Comparison of ENCODE assay signal across 10 mouse cellular contexts in genomic region chr17:46461347-46461746, GRCm38 (mm10). TPM values are rescaled to one million over a fixed set of nuclear protein-coding genes. Genes with fewer than 3 reads are reported as not detected.
A peak's percentile ranks its signal among the peaks of the same experiment; 100 is the strongest.
DNase-seq lines count a peak whose midpoint lies in the region; ATAC-seq and TF ChIP-seq lines count a peak whose summit lies in the region.
"Had no signal": no experiment of that assay in that cellular context is flagged by ENCODE, and none has a peak within 500 bp of the region (broad histone marks: within the 10 kb centered on the region; RNA-seq: fewer than 3 reads in every experiment).

No protein-coding gene starts in this region.

- H3K9ac ChIP-seq in forebrain, embryonic 12.5 days = peak overlapping the region; percentile 40; the same call in 1 of the 2 replicates
- H3K9ac ChIP-seq in forebrain, postnatal 0 days = no peak overlapping the region
- peak overlapping the region; percentile 69 for H3K9ac ChIP-seq in ES-Bruce4 (ENCODE audit: low read depth, poor library complexity, severe bottlenecking)
- H3K9ac ChIP-seq in hindbrain, postnatal 0 days (replicated peaks; ENCODE audit: low read length) = no peak overlapping the region
- no peak overlapping the region for H3K9ac ChIP-seq in liver, embryonic 16.5 days (ENCODE audit: low read depth, low read length)

- H3K9me3 ChIP-seq in forebrain, embryonic 12.5 days = no peaks in the 10 kb centered on the region
- no peaks in the 10 kb centered on the region for H3K9me3 ChIP-seq in forebrain, postnatal 0 days (ENCODE audit: low read length)
- no peaks in the 10 kb centered on the region for H3K9me3 ChIP-seq in ES-Bruce4 (replicated peaks; ENCODE audit: control insufficient read depth, insufficient read depth, low read length, poor library complexity, severe bottlenecking)
- H3K9me3 ChIP-seq in hindbrain, postnatal 0 days (ENCODE audit: low read length) = no peaks in the 10 kb centered on the region
- no peaks in the 10 kb centered on the region for H3K9me3 ChIP-seq in liver, embryonic 16.5 days (replicated peaks; ENCODE audit: control insufficient read depth, low read length)

- no peak for TF ChIP-seq CTCF in forebrain, postnatal 0 days (IDR thresholded peaks at IDR 0.05; ENCODE audit: low read depth)
- peak; percentile 35 for TF ChIP-seq CTCF in ES-Bruce4 (IDR thresholded peaks at IDR 0.05; ENCODE audit: low read depth, low read length)
- TF ChIP-seq CTCF in hindbrain, postnatal 0 days (IDR thresholded peaks at IDR 0.05; ENCODE audit: low read depth) = peak; percentile 42

- H3K4me3 ChIP-seq in forebrain, embryonic 12.5 days (replicated peaks) = no peak overlapping the region
- no peak overlapping the region for H3K4me3 ChIP-seq in forebrain, postnatal 0 days (ENCODE audit: low read depth, low read length)
- peak overlapping the region; percentile 41; the same call in 1 of the 2 replicates for H3K4me3 ChIP-seq in ES-Bruce4 (ENCODE audit: low read depth, low read length)
- H3K4me3 ChIP-seq in hindbrain, postnatal 0 days (ENCODE audit: low read length) = no peak overlapping the region
- H3K4me3 ChIP-seq in liver, embryonic 16.5 days (ENCODE audit: low read depth, low read length) = no peak overlapping the region

- H3K27me3 ChIP-seq in forebrain, embryonic 12.5 days = peaks cover 55% of the 10 kb centered on the region
- H3K27me3 ChIP-seq in forebrain, postnatal 0 days (ENCODE audit: insufficient read depth, low read length) = no peaks in the 10 kb centered on the region
- H3K27me3 ChIP-seq in ES-Bruce4 (ENCODE audit: control insufficient read depth, insufficient read depth, low read length, poor library complexity, severe bottlenecking) = no peaks in the 10 kb centered on the region
- H3K27me3 ChIP-seq in hindbrain, postnatal 0 days (ENCODE audit: insufficient read depth, low read length) = no peaks in the 10 kb centered on the region
- peaks cover 47% of the 10 kb centered on the region for H3K27me3 ChIP-seq in liver, embryonic 16.5 days (ENCODE audit: control insufficient read depth, insufficient read depth, low read depth, low read length)

- no peak overlapping the region for H3K27ac ChIP-seq in forebrain, embryonic 12.5 days
- H3K27ac ChIP-seq in forebrain, postnatal 0 days (ENCODE audit: low read depth, low read length) = no peak overlapping the region
- no peak overlapping the region for H3K27ac ChIP-seq in ES-Bruce4 (ENCODE audit: insufficient read depth, low read length)
- no peak overlapping the region for H3K27ac ChIP-seq in hindbrain, postnatal 0 days
- no peak overlapping the region for H3K27ac ChIP-seq in liver, embryonic 16.5 days (ENCODE audit: low read length)

- 15% methylated on average over 8 of the region's 8 CpGs for WGBS in forebrain, embryonic 12.5 days
- 31% methylated on average over 8 of the region's 8 CpGs for WGBS in forebrain, postnatal 0 days
- WGBS in hindbrain, postnatal 0 days = 28% methylated on average over 8 of the region's 8 CpGs
- WGBS in liver, embryonic 16.5 days (ENCODE audit: insufficient replicate concordance) = 11% methylated on average over 8 of the region's 8 CpGs

- ATAC-seq in forebrain, embryonic 12.5 days (ENCODE audit: low FRiP score) = no peak
- ATAC-seq in forebrain, postnatal 0 days = no peak
- no peak for ATAC-seq in hindbrain, postnatal 0 days
- no peak for ATAC-seq in liver, embryonic 16.5 days (ENCODE audit: low read depth)

- TF ChIP-seq POLR2A in ES-Bruce4 (IDR thresholded peaks at IDR 0.05; ENCODE audit: insufficient read depth, low read length) = no peak

- H3K4me1 ChIP-seq in forebrain, embryonic 12.5 days = peaks cover 16% of the 10 kb centered on the region
- H3K4me1 ChIP-seq in forebrain, postnatal 0 days (ENCODE audit: insufficient read depth) = no peaks in the 10 kb centered on the region
- no peaks in the 10 kb centered on the region for H3K4me1 ChIP-seq in ES-Bruce4 (ENCODE audit: control insufficient read depth, insufficient read depth, low read length)
- H3K4me1 ChIP-seq in hindbrain, postnatal 0 days (ENCODE audit: insufficient read depth, low read length) = no peaks in the 10 kb centered on the region
- H3K4me1 ChIP-seq in liver, embryonic 16.5 days (ENCODE audit: control insufficient read depth, low read depth, low read length) = no peaks in the 10 kb centered on the region

- H3K36me3 ChIP-seq in forebrain, embryonic 12.5 days (replicated peaks) = peaks cover 53% of the 10 kb centered on the region
- H3K36me3 ChIP-seq in forebrain, postnatal 0 days (ENCODE audit: insufficient read depth) = peaks cover 52% of the 10 kb centered on the region
- no peaks in the 10 kb centered on the region for H3K36me3 ChIP-seq in ES-Bruce4 (ENCODE audit: control insufficient read depth, insufficient read depth, low read length, poor library complexity, severe bottlenecking)
- peaks cover 9% of the 10 kb centered on the region for H3K36me3 ChIP-seq in hindbrain, postnatal 0 days (ENCODE audit: insufficient read depth, low read length)
- no peaks in the 10 kb centered on the region for H3K36me3 ChIP-seq in liver, embryonic 16.5 days (ENCODE audit: control insufficient read depth, insufficient read depth)

- no peak for DNase-seq in forebrain, postnatal 0 days
- DNase-seq in hindbrain, postnatal 0 days (ENCODE audit: low spot score) = peak; percentile 27
- no peak for DNase-seq in spleen, postnatal 14 days (ENCODE audit: low spot score in 2 of 2)
- DNase-seq in spleen, postnatal 10 days (ENCODE audit: low spot score in 2 of 2) = no peak
- DNase-seq in right cerebral cortex, postnatal 4 days = no peak

- no peak for TF ChIP-seq EP300 in ES-Bruce4 (IDR thresholded peaks at IDR 0.05; ENCODE audit: insufficient read depth, low read depth, low read length)

- peak overlapping the region; percentile 21 for H3K4me2 ChIP-seq in forebrain, embryonic 12.5 days
- H3K4me2 ChIP-seq in forebrain, postnatal 0 days (ENCODE audit: low read depth) = no peak overlapping the region
- H3K4me2 ChIP-seq in hindbrain, postnatal 0 days (ENCODE audit: low read depth, low read length) = peak overlapping the region; percentile 39; the same call in 1 of the 2 replicates
- 0 out of 2 replicates have a peak overlapping the region, but pooled peaks have one; percentile 17 for H3K4me2 ChIP-seq in liver, embryonic 16.5 days (ENCODE audit: low read depth, low read length)

RNA-seq across cellular contexts. Expression of gene Slc22a7, which starts 23.1 kb away (rescaled TPM):
- polyA plus RNA-seq in forebrain, embryonic 12.5 days (2016; fragmentation: Nextera tagmentation; extraction: Ambion mirVana) = 0.14 TPM in 1 of 2 replicates, not detected in the other
- 0.24 TPM in 1 of 2 replicates, not detected in the other for total RNA-seq in forebrain, postnatal 0 days (2014; rRNA removed)
- 0.11 and 0.13 TPM in 2 replicates for polyA plus RNA-seq in forebrain, postnatal 0 days (2015; fragmentation: Nextera tagmentation; extraction: Ambion mirVana)
- polyA plus RNA-seq in ES-Bruce4 (2011; ENCODE audit: insufficient read depth, insufficient read length, low read depth, missing spikeins) = 6.0 and 6.1 TPM in 2 replicates
- total RNA-seq in hindbrain, postnatal 0 days (2014; rRNA removed) = not detected in 2 replicates
- 0.13 TPM in 1 of 2 replicates, not detected in the other for polyA plus RNA-seq in hindbrain, postnatal 0 days (2015; fragmentation: Nextera tagmentation; extraction: Ambion mirVana)
- polyA plus RNA-seq in liver, embryonic 16.5 days (2015; fragmentation: Nextera tagmentation; extraction: Ambion mirVana) = 0.06 TPM in 1 of 2 replicates, not detected in the other
- total RNA-seq: monocyte, adult 5-6 weeks had no signal
- polyA plus RNA-seq: C2C12 had no signal

RNA-seq across cellular contexts. Expression of gene Ttbk1, which starts 26.1 kb away (rescaled TPM):
- 4.0 and 5.0 TPM in 2 replicates for polyA plus RNA-seq in forebrain, embryonic 12.5 days (2016; fragmentation: Nextera tagmentation; extraction: Ambion mirVana)
- 32.3 and 36.5 TPM in 2 replicates for total RNA-seq in forebrain, postnatal 0 days (2014; rRNA removed)
- polyA plus RNA-seq in forebrain, postnatal 0 days (2015; fragmentation: Nextera tagmentation; extraction: Ambion mirVana) = 4.2 and 5.6 TPM in 2 replicates
- polyA plus RNA-seq in ES-Bruce4 (2011; ENCODE audit: insufficient read depth, insufficient read length, low read depth, missing spikeins) = 0.90 and 1.3 TPM in 2 replicates
- total RNA-seq in hindbrain, postnatal 0 days (2014; rRNA removed) = 46.5 and 53.4 TPM in 2 replicates
- polyA plus RNA-seq in hindbrain, postnatal 0 days (2015; fragmentation: Nextera tagmentation; extraction: Ambion mirVana) = 6.3 and 6.5 TPM in 2 replicates
- not detected in 2 replicates for polyA plus RNA-seq in liver, embryonic 16.5 days (2015; fragmentation: Nextera tagmentation; extraction: Ambion mirVana)

RNA-seq across cellular contexts. Expression of gene Crip3, which starts 32.6 kb away (rescaled TPM):
- polyA plus RNA-seq in forebrain, embryonic 12.5 days (2016; fragmentation: Nextera tagmentation; extraction: Ambion mirVana) = 0.79 and 0.91 TPM in 2 replicates
- 0.52 and 1.1 TPM in 2 replicates for total RNA-seq in forebrain, postnatal 0 days (2014; rRNA removed)
- 2.8 and 4.3 TPM in 2 replicates for polyA plus RNA-seq in forebrain, postnatal 0 days (2015; fragmentation: Nextera tagmentation; extraction: Ambion mirVana)
- 1.3 TPM in 1 of 2 replicates, not detected in the other for polyA plus RNA-seq in ES-Bruce4 (2011; ENCODE audit: insufficient read depth, insufficient read length, low read depth, missing spikeins)
- total RNA-seq in hindbrain, postnatal 0 days (2014; rRNA removed) = 1.4 and 4.0 TPM in 2 replicates
- polyA plus RNA-seq in hindbrain, postnatal 0 days (2015; fragmentation: Nextera tagmentation; extraction: Ambion mirVana) = 1.6 and 1.7 TPM in 2 replicates
- polyA plus RNA-seq in liver, embryonic 16.5 days (2015; fragmentation: Nextera tagmentation; extraction: Ambion mirVana) = not detected in 2 replicates
- total RNA-seq: monocyte, adult 5-6 weeks had no signal
- polyA plus RNA-seq: C2C12 had no signal

RNA-seq across cellular contexts. Expression of gene Dnph1, which starts 35.2 kb away (rescaled TPM):
- 68.3 and 71.7 TPM in 2 replicates for polyA plus RNA-seq in forebrain, embryonic 12.5 days (2016; fragmentation: Nextera tagmentation; extraction: Ambion mirVana)
- 5.9 and 6.1 TPM in 2 replicates for total RNA-seq in forebrain, postnatal 0 days (2014; rRNA removed)
- 14.9 and 16.1 TPM in 2 replicates for polyA plus RNA-seq in forebrain, postnatal 0 days (2015; fragmentation: Nextera tagmentation; extraction: Ambion mirVana)
- polyA plus RNA-seq in ES-Bruce4 (2011; ENCODE audit: insufficient read depth, insufficient read length, low read depth, missing spikeins) = 21.8 and 24.1 TPM in 2 replicates
- 8.9 and 9.9 TPM in 2 replicates for total RNA-seq in hindbrain, postnatal 0 days (2014; rRNA removed)
- 19.2 and 23.4 TPM in 2 replicates for polyA plus RNA-seq in hindbrain, postnatal 0 days (2015; fragmentation: Nextera tagmentation; extraction: Ambion mirVana)
- 12.7 and 15.6 TPM in 2 replicates for polyA plus RNA-seq in liver, embryonic 16.5 days (2015; fragmentation: Nextera tagmentation; extraction: Ambion mirVana)
- total RNA-seq: monocyte, adult 5-6 weeks had no signal

Comparison
In these comparisons a context has a peak if more than half of its experiments do, and no peak if none do; other contexts are left out.
1. H3K9ac ChIP-seq: peak in forebrain, embryonic 12.5 days (single experiment) and ES-Bruce4 (single experiment); none in forebrain, postnatal 0 days (single experiment), hindbrain, postnatal 0 days (single experiment) and liver, embryonic 16.5 days (single experiment).